Mouse (Mus musculus): Measurements from ENCODE around the gene Krt20. TPM values are rescaled to one million over a fixed set of nuclear protein-coding genes. Genes with fewer than 3 reads are reported as not detected.

Gene Krt20
- polyA plus RNA-seq, 1 experiment from 2014 or later, result 16.6 TPM

GRCm38 (mm10) chr11:99422159-99422558 is 15.8 kb downstream of the Krt20 start, which contains the start of gene Krt12:
Krt12 (minus strand) TSS chr11:99422259.
- WGBS, result 80% methylated on average over 10 of the region's 10 CpGs
- H3K4me3 ChIP-seq (replicated peaks; ENCODE audit: low read length), result no peak within 1 kb of the TSS
- H3K4me2 ChIP-seq (ENCODE audit: low read depth, low read length), result no peak within 1 kb of the TSS
- no peaks in the 10 kb centered on the region for H3K27me3 ChIP-seq (ENCODE audit: control insufficient read depth, insufficient read depth, low read length)
- H3K9ac ChIP-seq (ENCODE audit: low read length), result no peak within 1 kb of the TSS
- no peaks in the 10 kb centered on the region for H3K36me3 ChIP-seq (ENCODE audit: control insufficient read depth, insufficient read depth, low read length)
- H3K9me3 ChIP-seq (replicated peaks; ENCODE audit: control insufficient read depth, low read length), result no peaks in the 10 kb centered on the region
- no peak within 1 kb of the TSS for H3K27ac ChIP-seq (ENCODE audit: low read length)
- no peak for ATAC-seq (ENCODE audit: insufficient read depth, low FRiP score)
- peaks cover 4% of the 10 kb centered on the region; the same call in 1 of the 2 replicates for H3K4me1 ChIP-seq (ENCODE audit: control insufficient read depth, insufficient read depth, low read length)

DNA sequence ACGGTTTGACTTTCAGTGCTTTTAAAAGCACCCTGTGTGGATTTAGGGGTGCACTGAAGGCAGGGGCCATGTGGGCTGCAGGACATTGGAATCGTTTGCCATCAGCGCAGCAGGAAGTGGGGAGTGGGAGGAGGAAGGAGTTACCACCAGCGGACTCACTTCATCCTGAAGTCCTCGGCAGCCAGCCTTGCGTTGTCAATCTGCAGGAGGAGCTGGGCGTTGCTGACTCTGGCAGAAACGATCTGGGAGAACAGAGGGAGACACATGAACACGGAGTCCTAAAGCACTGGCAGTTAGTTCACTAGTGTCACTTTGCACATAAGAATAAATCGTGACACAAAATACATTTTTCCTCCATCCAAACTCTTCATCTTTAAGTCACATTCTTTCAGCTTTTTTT is 17.4 kb downstream of the Krt20 start:
- no peaks in the 10 kb centered on the region for H3K36me3 ChIP-seq (ENCODE audit: control insufficient read depth, insufficient read depth, low read length)
- H3K4me2 ChIP-seq (ENCODE audit: low read depth, low read length), result peak overlapping the region; percentile 26
- no peaks in the 10 kb centered on the region for H3K9me3 ChIP-seq (replicated peaks; ENCODE audit: control insufficient read depth, low read length)
- no peak overlapping the region for H3K4me3 ChIP-seq (replicated peaks; ENCODE audit: low read length)
- H3K9ac ChIP-seq (ENCODE audit: low read length), result no peak overlapping the region
- 31% methylated on average over 10 of the region's 10 CpGs for WGBS
- H3K27me3 ChIP-seq (ENCODE audit: control insufficient read depth, insufficient read depth, low read length), result no peaks in the 10 kb centered on the region
- peaks cover 4% of the 10 kb centered on the region; the same call in 1 of the 2 replicates for H3K4me1 ChIP-seq (ENCODE audit: control insufficient read depth, insufficient read depth, low read length)
- no peak overlapping the region for H3K27ac ChIP-seq (ENCODE audit: low read length)
- no peak for ATAC-seq (ENCODE audit: insufficient read depth, low FRiP score)

GRCm38 (mm10) chr11:99417819-99418218 is 20.1 kb downstream of the Krt20 start:
- H3K27ac ChIP-seq (ENCODE audit: low read length), result no peak overlapping the region
- H3K9me3 ChIP-seq (replicated peaks; ENCODE audit: control insufficient read depth, low read length), result no peaks in the 10 kb centered on the region
- H3K4me1 ChIP-seq (ENCODE audit: control insufficient read depth, insufficient read depth, low read length), result peaks cover 4% of the 10 kb centered on the region; the same call in 1 of the 2 replicates
- H3K4me2 ChIP-seq (ENCODE audit: low read depth, low read length), result no peak overlapping the region
- H3K36me3 ChIP-seq (ENCODE audit: control insufficient read depth, insufficient read depth, low read length), result no peaks in the 10 kb centered on the region
- H3K27me3 ChIP-seq (ENCODE audit: control insufficient read depth, insufficient read depth, low read length), result no peaks in the 10 kb centered on the region
- WGBS, result 64% methylated on average over 16 of the region's 16 CpGs
- no peak for ATAC-seq (ENCODE audit: insufficient read depth, low FRiP score)
- no peak overlapping the region for H3K9ac ChIP-seq (ENCODE audit: low read length)
- no peak overlapping the region for H3K4me3 ChIP-seq (replicated peaks; ENCODE audit: low read length)

GRCm38 (mm10) chr11:99416902-99417301 is 21.0 kb downstream of the Krt20 start:
- Histone ChIP-seq H3K9ac (ENCODE audit: low read length) (no peak overlapping the region), H3K4me1 (ENCODE audit: control insufficient read depth, insufficient read depth, low read length) (peaks cover 4% of the 10 kb centered on the region; the same call in 1 of the 2 replicates), H3K4me3 (replicated peaks; ENCODE audit: low read length) (no peak overlapping the region), H3K4me2 (ENCODE audit: low read depth, low read length) (no peak overlapping the region), H3K9me3 (replicated peaks; ENCODE audit: control insufficient read depth, low read length) (no peaks in the 10 kb centered on the region), H3K36me3 (ENCODE audit: control insufficient read depth, insufficient read depth, low read length) (no peaks in the 10 kb centered on the region), H3K27ac (ENCODE audit: low read length) (no peak overlapping the region), H3K27me3 (ENCODE audit: control insufficient read depth, insufficient read depth, low read length) (no peaks in the 10 kb centered on the region)
- no peak for ATAC-seq (ENCODE audit: insufficient read depth, low FRiP score)
- WGBS, result 87% methylated on average over 13 of the region's 13 CpGs

- no peaks in the 10 kb centered on the region for H3K27me3 ChIP-seq (ENCODE audit: control insufficient read depth, insufficient read depth, low read length)
- H3K4me1 ChIP-seq (ENCODE audit: control insufficient read depth, insufficient read depth, low read length), result no peaks in the 10 kb centered on the region
- H3K9ac ChIP-seq (ENCODE audit: low read length), result no peak overlapping the region
- H3K27ac ChIP-seq (ENCODE audit: low read length), result no peak overlapping the region
- H3K9me3 ChIP-seq (replicated peaks; ENCODE audit: control insufficient read depth, low read length), result no peaks in the 10 kb centered on the region
- 89% methylated on average over 13 of the region's 13 CpGs for whole genome bisulfite sequencing
- no peak for ATAC-seq (ENCODE audit: insufficient read depth, low FRiP score)
- no peaks in the 10 kb centered on the region for H3K36me3 ChIP-seq (ENCODE audit: control insufficient read depth, insufficient read depth, low read length)
- H3K4me3 ChIP-seq (replicated peaks; ENCODE audit: low read length), result no peak overlapping the region
- H3K4me2 ChIP-seq (ENCODE audit: low read depth, low read length), result no peak overlapping the region
Observed at GRCm38 (mm10) chr11:99414463-99415147, 23.3 kb downstream of the Krt20 start.

DNA sequence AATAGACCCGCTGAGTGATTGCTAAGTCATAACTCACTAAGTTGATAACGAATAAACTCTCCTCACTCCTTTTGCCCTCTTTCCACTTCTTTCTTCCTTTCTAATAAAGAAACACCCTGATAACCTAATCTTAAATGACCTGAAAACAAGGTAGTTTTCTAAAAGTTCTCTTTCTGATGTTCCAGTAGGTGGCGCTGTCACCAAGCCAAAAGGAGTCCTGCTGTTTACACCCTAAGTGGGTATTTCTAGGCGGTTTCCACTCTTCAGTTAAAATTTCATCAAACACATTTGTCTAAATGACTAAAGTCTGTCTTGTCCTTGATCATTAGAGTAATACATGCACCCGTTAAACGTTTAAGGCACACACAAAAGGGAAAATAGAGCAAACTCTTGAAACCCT is 24.7 kb downstream of the Krt20 start:
- H3K4me3 ChIP-seq (replicated peaks; ENCODE audit: low read length), result no peak overlapping the region
- no peaks in the 10 kb centered on the region for H3K27me3 ChIP-seq (ENCODE audit: control insufficient read depth, insufficient read depth, low read length)
- no peak overlapping the region for H3K4me2 ChIP-seq (ENCODE audit: low read depth, low read length)
- WGBS, result 18% methylated on average over 6 of the region's 6 CpGs
- H3K9me3 ChIP-seq (replicated peaks; ENCODE audit: control insufficient read depth, low read length), result no peaks in the 10 kb centered on the region
- H3K4me1 ChIP-seq (ENCODE audit: control insufficient read depth, insufficient read depth, low read length), result no peaks in the 10 kb centered on the region
- no peak overlapping the region for H3K27ac ChIP-seq (ENCODE audit: low read length)
- no peak overlapping the region for H3K9ac ChIP-seq (ENCODE audit: low read length)
- H3K36me3 ChIP-seq (ENCODE audit: control insufficient read depth, insufficient read depth, low read length), result no peaks in the 10 kb centered on the region
- ATAC-seq (ENCODE audit: insufficient read depth, low FRiP score), result no peak

DNA sequence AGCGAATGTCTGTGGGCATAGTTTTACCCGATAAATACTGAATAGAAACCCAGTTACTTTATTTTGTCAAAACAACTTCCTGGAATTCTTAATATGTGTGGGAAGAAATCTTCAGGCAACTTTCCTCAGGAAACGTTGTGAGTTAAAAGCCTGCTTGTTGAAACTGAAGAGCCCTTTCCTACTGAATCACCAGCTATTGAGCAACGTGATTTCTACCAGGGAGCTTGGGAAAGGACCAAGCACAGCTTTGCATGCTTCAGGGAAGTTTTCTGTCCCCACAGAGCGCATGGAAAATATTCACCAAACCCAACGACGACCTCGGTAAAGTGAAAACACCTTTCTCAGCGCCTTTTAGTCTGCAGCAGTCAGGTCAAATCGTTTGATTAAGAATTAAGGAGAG is 31.8 kb downstream of the Krt20 start:
- H3K27ac ChIP-seq (ENCODE audit: low read length), result no peak overlapping the region
- no peaks in the 10 kb centered on the region; the same call in 1 of the 2 replicates for H3K4me1 ChIP-seq (ENCODE audit: control insufficient read depth, insufficient read depth, low read length)
- 64% methylated on average over 10 of the region's 10 CpGs for WGBS
- no peaks in the 10 kb centered on the region for H3K36me3 ChIP-seq (ENCODE audit: control insufficient read depth, insufficient read depth, low read length)
- no peaks in the 10 kb centered on the region for H3K9me3 ChIP-seq (replicated peaks; ENCODE audit: control insufficient read depth, low read length)
- no peak for ATAC-seq (ENCODE audit: insufficient read depth, low FRiP score)
- no peaks in the 10 kb centered on the region for H3K27me3 ChIP-seq (ENCODE audit: control insufficient read depth, insufficient read depth, low read length)
- H3K4me3 ChIP-seq (replicated peaks; ENCODE audit: low read length), result no peak overlapping the region
- no peak overlapping the region for H3K9ac ChIP-seq (ENCODE audit: low read length)
- no peak overlapping the region for H3K4me2 ChIP-seq (ENCODE audit: low read depth, low read length)

DNA sequence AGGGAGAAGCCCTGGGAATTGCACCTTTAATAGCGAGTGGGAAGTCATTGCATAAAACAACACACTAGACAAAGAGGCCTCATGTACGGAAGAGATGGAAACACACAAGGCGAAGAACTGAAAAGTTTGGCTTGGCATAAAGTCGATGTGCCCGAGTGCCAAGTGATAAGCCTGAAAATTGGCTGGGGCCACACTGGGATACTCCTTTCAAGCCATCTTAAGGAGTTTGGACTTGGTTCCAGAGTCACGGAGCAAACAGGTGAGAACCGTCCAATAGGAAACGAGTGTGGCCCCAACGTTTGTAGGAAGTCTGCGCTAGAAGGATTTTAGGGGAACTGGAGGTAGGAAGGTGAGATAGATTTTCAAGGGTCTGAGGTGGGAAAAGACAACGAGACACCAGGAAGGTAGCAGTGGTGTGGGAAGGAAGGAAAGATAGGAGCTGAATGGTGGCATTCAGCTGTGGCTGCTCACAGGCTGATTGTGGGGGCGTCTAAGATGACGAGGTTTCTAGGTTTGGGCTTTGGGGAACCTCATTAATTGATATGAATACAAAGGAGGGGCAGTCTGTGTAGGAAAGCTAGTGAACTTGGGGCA is 37.9 kb downstream of the Krt20 start:
- no peak for ATAC-seq (ENCODE audit: insufficient read depth, low FRiP score)
- Histone ChIP-seq H3K9me3 (replicated peaks; ENCODE audit: control insufficient read depth, low read length) (no peaks in the 10 kb centered on the region), H3K27ac (ENCODE audit: low read length) (no peak overlapping the region), H3K27me3 (ENCODE audit: control insufficient read depth, insufficient read depth, low read length) (no peaks in the 10 kb centered on the region), H3K4me2 (ENCODE audit: low read depth, low read length) (no peak overlapping the region), H3K4me3 (replicated peaks; ENCODE audit: low read length) (no peak overlapping the region), H3K4me1 (ENCODE audit: control insufficient read depth, insufficient read depth, low read length) (no peaks in the 10 kb centered on the region; the same call in 1 of the 2 replicates), H3K9ac (ENCODE audit: low read length) (no peak overlapping the region), H3K36me3 (ENCODE audit: control insufficient read depth, insufficient read depth, low read length) (no peaks in the 10 kb centered on the region)
- WGBS, result 83% methylated on average over 13 of the region's 13 CpGs

GRCm38 (mm10) chr11:99398832-99399231 is 39.1 kb downstream of the Krt20 start:
- H3K9me3 ChIP-seq (replicated peaks; ENCODE audit: control insufficient read depth, low read length), result no peaks in the 10 kb centered on the region
- no peaks in the 10 kb centered on the region for H3K27me3 ChIP-seq (ENCODE audit: control insufficient read depth, insufficient read depth, low read length)
- no peaks in the 10 kb centered on the region for H3K36me3 ChIP-seq (ENCODE audit: control insufficient read depth, insufficient read depth, low read length)
- WGBS, result 45% methylated on average over 8 of the region's 8 CpGs
- ATAC-seq (ENCODE audit: insufficient read depth, low FRiP score), result no peak
- no peak overlapping the region for H3K9ac ChIP-seq (ENCODE audit: low read length)
- H3K4me3 ChIP-seq (replicated peaks; ENCODE audit: low read length), result no peak overlapping the region
- no peaks in the 10 kb centered on the region; the same call in 1 of the 2 replicates for H3K4me1 ChIP-seq (ENCODE audit: control insufficient read depth, insufficient read depth, low read length)
- no peak overlapping the region for H3K27ac ChIP-seq (ENCODE audit: low read length)
- no peak overlapping the region for H3K4me2 ChIP-seq (ENCODE audit: low read depth, low read length)
